In the genomic region with DNA sequence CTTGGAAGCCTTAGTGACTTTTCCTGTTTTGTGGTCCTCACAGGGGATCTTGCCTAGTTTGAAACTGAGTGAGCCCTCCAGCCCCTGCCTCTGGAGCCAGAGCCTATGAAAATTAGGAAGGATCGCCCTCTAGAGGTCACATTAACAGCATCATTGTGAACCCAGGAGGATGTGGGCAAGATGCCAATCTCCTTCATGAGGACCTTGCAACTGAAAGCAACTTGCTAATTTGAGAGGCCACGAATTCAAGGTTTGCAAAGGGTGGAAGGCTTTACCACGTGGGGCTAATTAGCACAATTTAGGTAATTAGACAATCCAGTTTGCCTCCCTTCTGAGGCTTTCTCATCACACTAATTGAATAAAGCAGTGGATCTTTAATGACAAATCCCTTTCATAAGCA, we compare ENCODE assay signal across 9 mouse cellular contexts. TPM values are rescaled to one million over a fixed set of nuclear protein-coding genes. Genes with fewer than 3 reads are reported as not detected.
DNase-seq lines count a peak whose midpoint lies in the region; ATAC-seq and TF ChIP-seq lines count a peak whose summit lies in the region.
"Had no signal": no experiment of that assay in that cellular context is flagged by ENCODE, and none has a peak within 500 bp of the region (broad histone marks: within the 10 kb centered on the region; RNA-seq: fewer than 3 reads in every experiment).

No protein-coding gene starts in this region.

- DNase-seq in G1E (ENCODE audit: low spot score), result peak; percentile 6
- DNase-seq in fibroblast of lung, adult 2 months (ENCODE audit: low read depth), result peak; percentile 32
- peak; percentile 9 for DNase-seq in heart, postnatal 25 days (ENCODE audit: low spot score)
- DNase-seq in layer of hippocampus, adult 11-12 months (ENCODE audit: low spot score), result peak; percentile 86
- peak; percentile 89 for DNase-seq in lung, postnatal 0 days (ENCODE audit: low spot score)
- peak; percentile 47 for DNase-seq in ovary, postnatal 14 days (ENCODE audit: low spot score)
- peak; percentile 58 to 78 for DNase-seq in thymus, postnatal 10 days (ENCODE audit: low spot score in 2 of 2)

- peak; percentile 47; the same call in 1 of the 2 replicates for ATAC-seq in G1E (ENCODE audit: extremely low read depth, insufficient number of reproducible peaks, low FRiP score, poor library complexity, severe bottlenecking)
- ATAC-seq in lung, postnatal 0 days, result 0 out of 2 replicates have a peak, but pooled peaks have one; percentile 38

- no peak overlapping the region for H3K27ac ChIP-seq in bone marrow macrophage, adult 2 months (ENCODE audit: insufficient read depth, low read depth, low read length)
- H3K27ac ChIP-seq in lung, postnatal 0 days (ENCODE audit: low read length), result no peak overlapping the region
- H3K27ac ChIP-seq: limb, embryonic 15.5 days had no signal

- no peak overlapping the region for H3K4me3 ChIP-seq in G1E (ENCODE audit: low read depth, low read length)
- H3K4me3 ChIP-seq in bone marrow macrophage, adult 2 months (ENCODE audit: insufficient read depth, low read length), result no peak overlapping the region
- H3K4me3 ChIP-seq in lung, postnatal 0 days (ENCODE audit: low read depth, low read length), result no peak overlapping the region
- H3K4me3 ChIP-seq: limb, embryonic 15.5 days had no signal

- TF ChIP-seq EP300 in lung, postnatal 0 days (IDR thresholded peaks at IDR 0.05), result no peak

- H3K36me3 ChIP-seq in G1E (replicated peaks), result no peaks in the 10 kb centered on the region
- H3K36me3 ChIP-seq in lung, postnatal 0 days (ENCODE audit: insufficient read depth, low read length), result no peaks in the 10 kb centered on the region
- H3K36me3 ChIP-seq: limb, embryonic 15.5 days had no signal

- no peaks in the 10 kb centered on the region for H3K9me3 ChIP-seq in G1E (replicated peaks)
- no peaks in the 10 kb centered on the region for H3K9me3 ChIP-seq in lung, postnatal 0 days (ENCODE audit: low read length)
- H3K9me3 ChIP-seq: limb, embryonic 15.5 days had no signal

- WGBS in lung, postnatal 0 days, result 2% methylated on average over 3 of the region's 3 CpGs

- H3K27me3 ChIP-seq in G1E (ENCODE audit: insufficient read depth, low read length), result no peaks in the 10 kb centered on the region
- no peaks in the 10 kb centered on the region for H3K27me3 ChIP-seq in lung, postnatal 0 days (replicated peaks; ENCODE audit: insufficient read depth, low read length)
- H3K27me3 ChIP-seq: limb, embryonic 15.5 days had no signal

- TF ChIP-seq CTCF in G1E (IDR thresholded peaks at IDR 0.05; ENCODE audit: low read depth, low read length), result 0 out of 2 replicates have a peak, but pooled peaks have one; percentile 21
- peak; percentile 89 for TF ChIP-seq CTCF in bone marrow macrophage, adult 2 months (IDR thresholded peaks at IDR 0.05; ENCODE audit: low read depth, low read length)
- peak; percentile 85 for TF ChIP-seq CTCF in lung, postnatal 0 days (IDR thresholded peaks at IDR 0.05)

- intact Hi-C loops in heart, postnatal 25 days (cut with DNase I), result loop anchor here (1.0 to 5.0 kb wide), 2 partner anchors 176 to 227 kb away; no protein-coding TSS in a partner anchor

- H3K9ac ChIP-seq in lung, postnatal 0 days (replicated peaks; ENCODE audit: low read depth), result no peak overlapping the region
- H3K9ac ChIP-seq: limb, embryonic 15.5 days had no signal

- no peak for TF ChIP-seq POLR2A in bone marrow macrophage, adult 2 months (IDR thresholded peaks at IDR 0.05; ENCODE audit: borderline replicate concordance, low read depth, low read length)

- no peaks in the 10 kb centered on the region for H3K4me1 ChIP-seq in G1E (ENCODE audit: insufficient read depth, low read depth, low read length)
- H3K4me1 ChIP-seq in bone marrow macrophage, adult 2 months (ENCODE audit: control insufficient read depth, insufficient read depth, low read length), result peaks cover 7% of the 10 kb centered on the region
- H3K4me1 ChIP-seq in lung, postnatal 0 days (ENCODE audit: insufficient read depth, low read depth, low read length), result no peaks in the 10 kb centered on the region
- H3K4me1 ChIP-seq: limb, embryonic 15.5 days had no signal

- H3K4me2 ChIP-seq in lung, postnatal 0 days (replicated peaks; ENCODE audit: low read depth, low read length), result no peak overlapping the region
- H3K4me2 ChIP-seq: limb, embryonic 15.5 days had no signal

RNA-seq across cellular contexts. Expression of a gene that starts 52.7 kb away (rescaled TPM):
- not detected in 2 replicates for total RNA-seq in G1E (2014; fragmentation: Nextera tagmentation)
- total RNA-seq in G1E (2017), result 0.23 TPM in 1 of 2 replicates, not detected in the other
- not detected in 2 replicates for polyA plus RNA-seq in G1E (2012)
- not detected in 2 replicates for polyA plus RNA-seq in bone marrow macrophage, adult 2 months (2012; ENCODE audit: insufficient read depth, insufficient read length, missing spikeins)
- not detected for total RNA-seq in heart, postnatal 25 days (2021)
- not detected in 2 replicates for polyA plus RNA-seq in lung, postnatal 0 days (2015; fragmentation: Nextera tagmentation; extraction: Ambion mirVana)
- polyA plus RNA-seq: limb, embryonic 15.5 days had no signal

Comparison
In these comparisons a context has a peak if more than half of its experiments do, and no peak if none do; other contexts are left out.
1. DNase-seq: peak in every context shown above with its lines; median percentile 89 in lung, postnatal 0 days; 86 in layer of hippocampus, adult 11-12 months; 68 in thymus, postnatal 10 days; 47 in ovary, postnatal 14 days; 32 in fibroblast of lung, adult 2 months; 9 in heart, postnatal 25 days; 6 in G1E.
2. CTCF ChIP-seq: peak in every context shown above with its lines; median percentile 89 in bone marrow macrophage, adult 2 months; 85 in lung, postnatal 0 days; 21 in G1E.